Mouse (Mus musculus): Measurements from ENCODE around the gene Kcnk3. TPM values are rescaled to one million over a fixed set of nuclear protein-coding genes. Genes with fewer than 3 reads are reported as not detected.
A peak's percentile ranks its signal among the peaks of the same experiment; 100 is the strongest.

Gene Kcnk3
- polyA plus RNA-seq, 1 experiment: 81.9 TPM

DNA sequence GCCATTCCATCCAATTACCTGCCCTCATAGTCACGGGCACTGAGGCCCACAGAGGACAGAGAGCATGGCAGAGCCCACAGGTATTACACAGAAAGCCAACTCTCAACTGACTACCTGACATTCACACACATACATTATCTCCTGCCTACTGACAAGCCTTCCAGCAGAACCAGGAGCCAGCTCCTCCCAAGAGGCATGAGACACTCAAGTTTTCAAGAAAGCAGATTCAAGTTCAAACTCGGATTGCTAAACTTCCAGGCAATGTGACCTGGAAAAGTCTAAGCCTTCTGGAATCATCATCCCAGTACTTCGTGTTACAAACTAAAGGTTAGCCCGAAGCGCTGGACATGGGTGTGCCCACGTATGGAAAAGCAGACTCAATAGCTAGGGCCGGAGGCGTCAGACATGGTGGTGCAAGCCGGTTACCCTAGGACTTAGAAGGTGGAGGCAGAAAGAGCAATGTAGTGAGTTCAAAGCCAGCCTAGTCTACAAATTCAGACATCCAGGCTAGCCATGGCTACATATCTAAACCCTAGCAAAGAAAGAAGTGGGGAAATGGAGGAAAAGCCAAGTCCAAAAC, 33.3 kb downstream of the Kcnk3 start:
- H3K27me3 ChIP-seq (ENCODE audit: control insufficient read depth, insufficient read depth, low read length): no peaks in the 10 kb centered on the region
- DNase-seq: peak in 1 of 2 experiments; percentile 15
- peaks cover 39% of the 10 kb centered on the region for H3K4me1 ChIP-seq (ENCODE audit: control insufficient read depth, insufficient read depth, low read length)
- no peak overlapping the region for H3K4me3 ChIP-seq (replicated peaks; ENCODE audit: insufficient read depth, low read depth, low read length)
- 95% methylated on average over 9 of the region's 9 CpGs for whole genome bisulfite sequencing
- TF ChIP-seq POLR2A (IDR thresholded peaks at IDR 0.05; ENCODE audit: borderline replicate concordance, insufficient read depth, low read length): no peak
- no peak for TF ChIP-seq CTCF (IDR thresholded peaks at IDR 0.05; ENCODE audit: borderline replicate concordance, insufficient read depth, low read depth, low read length)
- H3K27ac ChIP-seq (ENCODE audit: insufficient read depth, low read length): no peak overlapping the region

DNA sequence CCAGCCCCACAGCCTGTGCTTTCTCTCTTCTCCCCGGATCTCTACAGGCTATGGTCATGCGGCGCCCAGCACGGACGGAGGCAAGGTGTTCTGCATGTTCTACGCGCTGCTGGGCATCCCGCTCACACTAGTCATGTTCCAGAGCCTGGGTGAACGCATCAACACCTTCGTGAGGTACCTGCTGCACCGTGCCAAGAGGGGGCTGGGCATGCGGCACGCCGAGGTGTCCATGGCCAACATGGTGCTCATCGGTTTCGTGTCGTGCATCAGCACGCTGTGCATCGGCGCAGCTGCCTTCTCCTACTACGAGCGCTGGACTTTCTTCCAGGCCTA, 33.8 kb downstream of the Kcnk3 start:
- Histone ChIP-seq H3K4me1 (ENCODE audit: control insufficient read depth, insufficient read depth, low read length) (peaks cover 34% of the 10 kb centered on the region), H3K27ac (ENCODE audit: insufficient read depth, low read length) (no peak overlapping the region), H3K27me3 (ENCODE audit: control insufficient read depth, insufficient read depth, low read length) (no peaks in the 10 kb centered on the region), H3K4me3 (replicated peaks; ENCODE audit: insufficient read depth, low read depth, low read length) (no peak overlapping the region)
- no peak for TF ChIP-seq CTCF (IDR thresholded peaks at IDR 0.05; ENCODE audit: borderline replicate concordance, insufficient read depth, low read depth, low read length)
- TF ChIP-seq POLR2A (IDR thresholded peaks at IDR 0.05; ENCODE audit: borderline replicate concordance, insufficient read depth, low read length): no peak
- no peak for DNase-seq
- WGBS: 46% methylated on average over 22 of the region's 22 CpGs

DNA sequence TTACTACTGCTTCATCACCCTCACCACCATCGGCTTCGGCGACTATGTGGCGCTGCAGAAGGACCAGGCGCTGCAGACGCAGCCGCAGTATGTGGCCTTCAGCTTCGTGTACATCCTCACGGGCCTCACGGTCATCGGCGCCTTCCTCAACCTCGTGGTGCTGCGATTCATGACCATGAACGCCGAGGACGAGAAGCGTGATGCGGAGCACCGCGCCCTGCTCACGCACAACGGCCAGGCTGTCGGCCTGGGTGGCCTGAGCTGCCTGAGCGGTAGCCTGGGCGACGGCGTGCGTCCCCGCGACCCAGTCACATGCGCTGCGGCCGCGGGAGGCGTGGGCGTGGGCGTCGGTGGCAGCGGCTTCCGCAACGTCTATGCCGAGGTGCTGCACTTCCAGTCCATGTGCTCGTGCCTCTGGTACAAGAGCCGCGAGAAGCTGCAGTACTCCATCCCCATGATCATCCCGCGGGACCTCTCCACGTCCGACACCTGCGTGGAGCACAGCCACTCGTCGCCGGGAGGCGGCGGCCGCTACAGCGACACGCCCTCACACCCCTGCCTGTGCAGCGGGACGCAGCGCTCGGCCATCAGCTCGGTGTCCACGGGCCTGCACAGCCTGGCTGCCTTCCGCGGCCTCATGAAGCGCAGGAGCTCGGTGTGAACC, 34.3 kb downstream of the Kcnk3 start:
- H3K4me1 ChIP-seq (ENCODE audit: control insufficient read depth, insufficient read depth, low read length): peaks cover 31% of the 10 kb centered on the region
- no peak overlapping the region for H3K27ac ChIP-seq (ENCODE audit: insufficient read depth, low read length)
- no peaks in the 10 kb centered on the region for H3K27me3 ChIP-seq (ENCODE audit: control insufficient read depth, insufficient read depth, low read length)
- no peak overlapping the region for H3K4me3 ChIP-seq (replicated peaks; ENCODE audit: insufficient read depth, low read depth, low read length)
- peak in 1 of 2 experiments; percentile 63 for DNase-seq
- WGBS: 24% methylated on average over 69 of the region's 69 CpGs
- TF ChIP-seq CTCF (IDR thresholded peaks at IDR 0.05; ENCODE audit: borderline replicate concordance, insufficient read depth, low read depth, low read length) (no peak), POLR2A (IDR thresholded peaks at IDR 0.05; ENCODE audit: borderline replicate concordance, insufficient read depth, low read length) (no peak)

DNA sequence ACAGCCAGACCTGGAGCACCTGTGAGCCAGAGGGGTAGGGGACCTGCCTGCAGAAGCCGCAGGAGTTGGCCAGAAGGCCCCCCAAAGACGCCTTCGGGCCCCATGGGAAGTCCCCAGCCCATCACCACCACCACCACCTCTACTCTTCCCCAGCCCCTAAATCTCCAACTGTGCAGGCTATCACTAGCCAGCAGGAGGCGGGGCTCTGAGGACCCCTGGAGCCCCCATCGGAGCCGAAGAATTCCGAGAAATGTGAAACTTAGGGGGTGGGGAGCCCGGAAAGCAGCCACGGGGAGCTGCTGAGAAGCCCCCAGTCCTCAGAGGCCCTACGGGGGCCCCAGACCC, 34.8 kb downstream of the Kcnk3 start:
- Histone ChIP-seq H3K4me3 (replicated peaks; ENCODE audit: insufficient read depth, low read depth, low read length) (no peak overlapping the region), H3K4me1 (ENCODE audit: control insufficient read depth, insufficient read depth, low read length) (peaks cover 26% of the 10 kb centered on the region), H3K27ac (ENCODE audit: insufficient read depth, low read length) (no peak overlapping the region), H3K27me3 (ENCODE audit: control insufficient read depth, insufficient read depth, low read length) (no peaks in the 10 kb centered on the region)
- no peak for TF ChIP-seq CTCF (IDR thresholded peaks at IDR 0.05; ENCODE audit: borderline replicate concordance, insufficient read depth, low read depth, low read length)
- TF ChIP-seq POLR2A (IDR thresholded peaks at IDR 0.05; ENCODE audit: borderline replicate concordance, insufficient read depth, low read length): no peak
- DNase-seq: no peak
- 31% methylated on average over 10 of the region's 10 CpGs for WGBS

DNA sequence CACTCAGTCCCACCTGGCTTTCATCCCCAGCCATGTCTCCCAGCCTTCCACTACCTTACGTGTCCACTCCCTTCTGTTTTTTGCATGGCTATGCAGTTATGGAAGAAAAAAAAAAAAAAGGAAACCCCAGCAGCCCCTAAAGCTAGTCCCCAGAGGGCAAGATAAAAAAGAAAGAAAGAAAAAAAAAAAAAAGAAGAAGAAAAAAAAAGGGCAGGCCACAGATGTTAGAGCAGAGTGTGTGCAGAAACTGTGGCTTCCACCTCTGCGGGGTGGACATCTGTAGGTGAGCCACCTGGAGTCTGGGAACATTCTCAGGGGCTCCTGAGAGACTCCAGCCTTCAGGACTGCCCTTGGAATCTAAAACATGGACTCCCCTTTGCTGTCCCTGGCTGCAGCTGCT, 35.4 kb downstream of the Kcnk3 start:
- Histone ChIP-seq H3K27me3 (ENCODE audit: control insufficient read depth, insufficient read depth, low read length) (no peaks in the 10 kb centered on the region), H3K4me1 (ENCODE audit: control insufficient read depth, insufficient read depth, low read length) (peaks cover 25% of the 10 kb centered on the region), H3K4me3 (replicated peaks; ENCODE audit: insufficient read depth, low read depth, low read length) (no peak overlapping the region), H3K27ac (ENCODE audit: insufficient read depth, low read length) (no peak overlapping the region)
- TF ChIP-seq POLR2A (IDR thresholded peaks at IDR 0.05; ENCODE audit: borderline replicate concordance, insufficient read depth, low read length) (no peak), CTCF (IDR thresholded peaks at IDR 0.05; ENCODE audit: borderline replicate concordance, insufficient read depth, low read depth, low read length) (no peak)
- 71% methylated on average over 2 of the region's 2 CpGs for WGBS
- DNase-seq: no peak

DNA sequence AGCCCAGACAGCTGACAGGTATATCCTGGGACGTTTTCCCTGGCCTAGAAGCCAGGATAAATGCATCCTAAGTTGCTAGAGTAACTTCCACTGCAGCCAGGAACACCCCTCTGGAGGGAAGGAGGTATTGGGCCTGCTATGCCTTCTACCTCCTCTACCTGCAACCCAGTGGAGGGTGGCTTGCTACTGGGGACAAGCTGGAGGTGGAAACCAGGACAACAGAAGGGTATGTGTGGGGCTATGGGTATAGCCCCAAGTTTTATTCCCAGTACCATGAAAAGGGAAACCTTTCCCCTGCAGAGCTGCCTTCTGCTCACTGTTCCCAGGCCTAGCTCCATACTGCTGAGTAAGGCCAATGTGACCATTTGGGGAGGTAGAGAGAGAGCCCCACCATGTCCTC, 36.3 kb downstream of the Kcnk3 start:
- WGBS: 25% methylated on average over 1 of the region's 1 CpGs
- H3K4me1 ChIP-seq (ENCODE audit: control insufficient read depth, insufficient read depth, low read length): peaks cover 22% of the 10 kb centered on the region
- no peak overlapping the region for H3K4me3 ChIP-seq (replicated peaks; ENCODE audit: insufficient read depth, low read depth, low read length)
- H3K27me3 ChIP-seq (ENCODE audit: control insufficient read depth, insufficient read depth, low read length): no peaks in the 10 kb centered on the region
- DNase-seq: peak in 1 of 2 experiments; percentile 18
- no peak overlapping the region for H3K27ac ChIP-seq (ENCODE audit: insufficient read depth, low read length)
- no peak for TF ChIP-seq CTCF (IDR thresholded peaks at IDR 0.05; ENCODE audit: borderline replicate concordance, insufficient read depth, low read depth, low read length)
- TF ChIP-seq POLR2A (IDR thresholded peaks at IDR 0.05; ENCODE audit: borderline replicate concordance, insufficient read depth, low read length): no peak

DNA sequence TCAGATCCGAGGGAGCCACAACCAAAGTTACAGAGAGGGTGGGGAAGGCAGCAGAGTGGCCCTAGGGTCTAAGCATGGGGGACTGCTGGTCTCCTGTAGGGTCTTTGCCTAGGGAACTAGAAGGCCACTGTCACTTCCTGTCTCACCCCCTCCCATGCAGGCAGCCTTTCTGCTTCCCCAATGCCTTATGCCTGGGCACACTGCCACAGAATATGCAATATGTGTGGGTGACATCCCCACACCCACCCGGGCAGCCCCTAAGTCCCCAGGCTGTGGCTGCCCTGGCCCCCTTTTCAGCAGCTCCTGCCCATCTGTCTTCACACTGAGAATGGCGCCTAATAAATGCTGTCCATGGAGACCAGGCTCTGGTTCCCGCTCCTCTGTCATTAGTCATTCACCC, 36.9 kb downstream of the Kcnk3 start:
- DNase-seq: peak in 1 of 2 experiments; percentile 18
- WGBS: 50% methylated on average over 4 of the region's 4 CpGs
- Histone ChIP-seq H3K27me3 (ENCODE audit: control insufficient read depth, insufficient read depth, low read length) (no peaks in the 10 kb centered on the region), H3K27ac (ENCODE audit: insufficient read depth, low read length) (no peak overlapping the region), H3K4me3 (replicated peaks; ENCODE audit: insufficient read depth, low read depth, low read length) (no peak overlapping the region), H3K4me1 (ENCODE audit: control insufficient read depth, insufficient read depth, low read length) (peaks cover 22% of the 10 kb centered on the region)
- TF ChIP-seq POLR2A (IDR thresholded peaks at IDR 0.05; ENCODE audit: borderline replicate concordance, insufficient read depth, low read length): no peak

DNA sequence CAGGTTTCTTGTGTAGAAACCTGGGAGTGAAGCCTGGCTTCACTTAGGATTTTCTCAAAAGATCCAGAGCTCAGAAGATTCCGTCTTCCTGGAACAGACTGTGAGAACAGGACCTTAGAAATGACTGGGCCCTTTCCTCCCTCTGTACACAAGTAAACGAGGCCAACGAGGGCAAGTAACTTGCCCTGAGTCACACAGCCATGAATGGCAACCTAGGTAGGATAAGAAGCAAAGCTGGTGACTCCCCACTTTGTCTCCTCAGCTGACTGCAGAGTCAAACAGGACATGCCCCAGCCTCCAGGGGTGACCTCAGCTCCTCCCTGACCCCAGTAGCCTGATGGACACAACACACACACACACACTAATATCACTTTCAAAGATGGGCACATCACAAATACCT, 37.4 kb downstream of the Kcnk3 start:
- 74% methylated on average over 3 of the region's 3 CpGs for WGBS
- no peak overlapping the region for H3K4me3 ChIP-seq (replicated peaks; ENCODE audit: insufficient read depth, low read depth, low read length)
- TF ChIP-seq POLR2A (IDR thresholded peaks at IDR 0.05; ENCODE audit: borderline replicate concordance, insufficient read depth, low read length) (no peak), CTCF (IDR thresholded peaks at IDR 0.05; ENCODE audit: borderline replicate concordance, insufficient read depth, low read depth, low read length) (no peak)
- H3K4me1 ChIP-seq (ENCODE audit: control insufficient read depth, insufficient read depth, low read length): peaks cover 22% of the 10 kb centered on the region
- H3K27me3 ChIP-seq (ENCODE audit: control insufficient read depth, insufficient read depth, low read length): no peaks in the 10 kb centered on the region
- DNase-seq: no peak
- no peak overlapping the region for H3K27ac ChIP-seq (ENCODE audit: insufficient read depth, low read length)
